Mouse (Mus musculus) midbrain, postnatal 0 days (tissue): ENCODE results near the gene Cdk5r2. TPM values are rescaled to one million over a fixed set of nuclear protein-coding genes. Genes with fewer than 3 reads are reported as not detected.

Source experiments
- ATAC-seq: fragments of 200-750 bp; cut with Nextera tagmentation; 2 replicates; pipeline ENCODE4 v1.8.0; 2017; ENCODE audit warnings: moderate number of reproducible peaks, mild to moderate bottlenecking, moderate TSS enrichment, moderate library complexity; ENCODE audit not compliant: low FRiP score
- DNase-seq: peaks from one replicate; pipeline ENCODE4 v3.0.0-alpha.2; 2015; ENCODE audit warnings: low spot score
- H3K27ac ChIP-seq: fragments of 300-500 bp; sonication (generic); 2 replicates; pipeline ENCODE4 v1.5.1; 2014; ENCODE audit warnings: low read depth, mild to moderate bottlenecking, low read length, mixed read lengths
- H3K27me3 ChIP-seq: fragments of 300-500 bp; sonication (generic); 2 replicates; pipeline ENCODE4 v1.6.1; 2014; ENCODE audit warnings: low read length, control low read depth, mixed read lengths; ENCODE audit not compliant: insufficient read depth
- H3K36me3 ChIP-seq: fragments of 300-500 bp; sonication (generic); 2 replicates; pipeline ENCODE4 v1.6.1; 2014; ENCODE audit warnings: low read length, control low read depth, mixed read lengths; ENCODE audit not compliant: insufficient read depth
- H3K4me1 ChIP-seq: fragments of 300-500 bp; sonication (generic); 2 replicates; pipeline ENCODE4 v1.6.1; 2014; ENCODE audit warnings: mild to moderate bottlenecking, control low read depth, antibody characterized with exemption, low read length, mixed read lengths; ENCODE audit not compliant: insufficient read depth
- H3K4me2 ChIP-seq: fragments of 300-500 bp; sonication (generic); 2 replicates; pipeline ENCODE4 v1.6.1; 2014; ENCODE audit warnings: low read depth, mild to moderate bottlenecking, low read length, mixed read lengths; ENCODE audit not compliant: poor library complexity, severe bottlenecking
- H3K4me3 ChIP-seq: fragments of 300-500 bp; sonication (generic); 2 replicates; pipeline ENCODE4 v1.5.1; 2014; ENCODE audit warnings: low read depth, mild to moderate bottlenecking, low read length, moderate library complexity
- H3K9ac ChIP-seq: fragments of 300-500 bp; sonication (generic); replicated peaks from 2 replicates; pipeline ENCODE4 v1.6.1; 2014; ENCODE audit warnings: mild to moderate bottlenecking, low read length, moderate library complexity, mixed read lengths; ENCODE audit not compliant: poor library complexity, severe bottlenecking
- H3K9me3 ChIP-seq: fragments of 300-500 bp; sonication (generic); 2 replicates; pipeline ENCODE4 v1.6.1; 2016; ENCODE audit warnings: low read length, control low read depth
- CTCF ChIP-seq: IDR thresholded peaks from 2 replicates; pipeline ENCODE4 v1.5.1; 2016; ENCODE audit warnings: antibody characterized with exemption, mild to moderate bottlenecking
- WGBS: fragments of 180-500 bp; shearing (Covaris S2); extraction: QIAGEN DNeasy Blood & Tissue Kit; methylation state at CpG from one replicate; pipeline ENCODE4 v1.1.7; 2014; 5-methylcytosine and 5-hydroxymethylcytosine counted together
- polyA plus RNA-seq: library from polyadenylated mRNA; unstranded; fragments of >200 nt; fragmentation: Nextera tagmentation; extraction: Ambion mirVana; gene quantifications from 2 replicates; pipeline ENCODE4 v1.2.1, GENCODE M21; 2015
- total RNA-seq: library from RNA; depleted of rRNA; stranded (reverse); fragments of >200 nt; gene quantifications from 2 replicates; pipeline ENCODE4 v1.2.3, GENCODE M21; 2014

Gene Cdk5r2
- total and polyA plus RNA-seq, 2 experiments from 2014 or later, result 17.8 to 70.2 TPM

DNA sequence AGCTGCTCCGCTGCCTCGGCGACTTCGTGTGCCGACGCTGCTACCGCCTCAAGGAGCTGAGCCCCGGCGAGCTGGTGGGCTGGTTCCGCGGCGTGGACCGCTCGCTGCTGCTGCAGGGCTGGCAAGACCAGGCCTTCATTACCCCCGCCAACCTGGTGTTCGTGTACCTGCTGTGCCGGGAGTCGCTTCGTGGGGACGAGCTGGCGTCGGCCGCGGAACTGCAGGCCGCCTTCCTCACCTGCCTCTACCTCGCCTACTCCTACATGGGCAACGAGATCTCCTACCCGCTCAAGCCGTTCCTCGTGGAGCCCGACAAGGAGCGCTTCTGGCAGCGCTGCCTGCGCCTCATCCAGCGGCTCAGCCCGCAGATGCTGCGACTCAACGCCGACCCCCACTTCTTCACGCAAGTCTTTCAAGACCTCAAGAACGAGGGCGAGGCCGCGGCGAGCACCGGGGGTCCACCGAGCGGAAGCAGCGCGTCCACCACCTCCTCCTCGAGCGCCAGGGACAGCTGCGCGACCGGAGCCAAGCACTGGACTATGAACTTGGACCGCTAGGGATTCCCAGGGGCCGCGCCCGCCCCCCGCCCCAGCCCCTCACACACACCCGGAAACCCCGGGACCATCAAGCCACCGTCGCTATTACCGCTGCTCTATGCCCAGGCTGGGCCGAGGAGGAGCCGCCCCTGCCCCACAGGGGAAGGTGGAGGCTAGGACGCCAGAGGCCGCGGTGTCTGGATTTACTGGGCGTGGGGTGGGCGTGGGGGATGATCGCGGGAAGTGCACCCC lies 1.1 kb downstream of the Cdk5r2 start:
- no peaks in the 10 kb centered on the region for H3K36me3 ChIP-seq
- H3K4me1 ChIP-seq, result peaks cover 9% of the 10 kb centered on the region; the same call in 1 of the 2 replicates
- peak overlapping the region; percentile 99 for H3K4me3 ChIP-seq
- under 1% methylated on average over 71 of the region's 74 CpGs for WGBS
- peak overlapping the region; percentile 69 for H3K4me2 ChIP-seq
- no peak for TF ChIP-seq CTCF
- peak; percentile 14 for DNase-seq
- no peaks in the 10 kb centered on the region for H3K9me3 ChIP-seq
- no peaks in the 10 kb centered on the region for H3K27me3 ChIP-seq
- no peak for ATAC-seq
- H3K9ac ChIP-seq, result peak overlapping the region; percentile 95
- H3K27ac ChIP-seq, result peak overlapping the region; percentile 88

DNA sequence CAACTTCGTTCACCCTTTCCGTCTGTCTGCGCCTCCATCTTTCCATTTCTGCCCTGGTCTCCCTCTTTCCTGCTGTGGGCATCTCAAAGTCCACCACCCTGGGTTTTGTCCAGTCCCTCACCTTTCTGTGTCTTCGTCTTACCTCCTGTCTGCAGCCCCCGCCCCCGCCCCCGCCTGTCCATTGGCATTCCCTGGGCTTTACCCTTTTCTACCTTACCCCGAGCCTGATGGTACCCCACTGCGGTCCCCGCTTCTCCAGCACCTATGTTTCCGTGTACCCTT lies 1.6 kb downstream of the Cdk5r2 start:
- Histone ChIP-seq H3K27me3 (no peaks in the 10 kb centered on the region), H3K4me3 (peak overlapping the region; percentile 99), H3K9ac (peak overlapping the region; percentile 95), H3K27ac (peak overlapping the region; percentile 88), H3K4me1 (peaks cover 7% of the 10 kb centered on the region; the same call in 1 of the 2 replicates), H3K4me2 (peak overlapping the region; percentile 69), H3K36me3 (no peaks in the 10 kb centered on the region), H3K9me3 (no peaks in the 10 kb centered on the region)
- TF ChIP-seq CTCF, result no peak
- DNase-seq, result no peak
- WGBS, result 3% methylated on average over 10 of the region's 11 CpGs
- no peak for ATAC-seq

DNA sequence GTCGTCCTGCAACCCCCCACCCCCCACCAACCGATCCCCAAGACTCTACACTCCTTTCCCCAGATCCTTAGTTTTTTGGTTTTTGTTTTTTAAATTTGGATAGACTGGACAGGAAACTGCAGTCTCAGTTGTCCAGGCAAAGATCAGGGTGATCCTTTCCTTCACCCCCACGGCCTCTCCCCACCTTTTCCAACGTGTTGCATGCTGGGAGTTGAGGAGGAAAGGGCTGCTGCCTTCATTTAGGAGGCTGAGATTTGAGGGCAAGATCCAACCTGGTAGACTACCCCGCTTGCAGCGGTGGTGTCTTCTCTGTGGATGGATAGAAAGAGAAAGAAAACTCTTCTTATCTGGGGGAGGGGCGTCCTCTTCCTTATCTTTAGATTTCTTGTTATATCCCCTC lies 2.1 kb downstream of the Cdk5r2 start:
- Histone ChIP-seq H3K4me1 (peaks cover 7% of the 10 kb centered on the region; the same call in 1 of the 2 replicates), H3K4me3 (peak overlapping the region; percentile 99), H3K9me3 (no peaks in the 10 kb centered on the region), H3K4me2 (peak overlapping the region; percentile 69), H3K36me3 (no peaks in the 10 kb centered on the region), H3K27me3 (no peaks in the 10 kb centered on the region), H3K9ac (peak overlapping the region; percentile 95), H3K27ac (peak overlapping the region; percentile 88)
- peak; percentile 17 for DNase-seq
- ATAC-seq, result no peak
- no peak for TF ChIP-seq CTCF
- 3% methylated on average over 7 of the region's 7 CpGs for WGBS

DNA sequence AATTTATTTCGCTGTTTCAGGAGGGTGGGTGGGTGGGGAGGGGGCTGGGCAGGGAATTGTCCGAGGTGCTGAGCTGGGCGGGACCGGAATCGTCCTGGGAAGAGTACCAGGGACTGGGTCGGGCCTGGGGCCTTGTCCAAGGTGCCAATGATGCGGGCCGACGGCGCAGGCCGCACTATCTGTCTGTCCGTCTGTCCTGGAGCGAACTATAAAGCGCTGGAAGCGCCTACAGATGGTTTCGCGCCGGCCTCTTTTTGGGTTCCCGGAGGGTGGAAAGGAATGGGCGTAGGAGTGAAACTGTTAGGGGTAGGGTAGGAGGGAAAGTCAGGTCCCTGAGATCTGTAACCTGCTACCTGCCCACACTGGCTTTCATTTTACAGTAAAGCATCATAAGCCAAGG lies 2.5 kb downstream of the Cdk5r2 start:
- Histone ChIP-seq H3K4me1 (peaks cover 7% of the 10 kb centered on the region; the same call in 1 of the 2 replicates), H3K4me3 (peak overlapping the region; percentile 99), H3K4me2 (peak overlapping the region; percentile 69), H3K27me3 (no peaks in the 10 kb centered on the region), H3K9me3 (no peaks in the 10 kb centered on the region), H3K27ac (peak overlapping the region; percentile 88), H3K9ac (peak overlapping the region; percentile 95), H3K36me3 (no peaks in the 10 kb centered on the region)
- TF ChIP-seq CTCF, result no peak
- ATAC-seq (no peak), DNase-seq (no peak)
- 6% methylated on average over 20 of the region's 20 CpGs for WGBS

DNA sequence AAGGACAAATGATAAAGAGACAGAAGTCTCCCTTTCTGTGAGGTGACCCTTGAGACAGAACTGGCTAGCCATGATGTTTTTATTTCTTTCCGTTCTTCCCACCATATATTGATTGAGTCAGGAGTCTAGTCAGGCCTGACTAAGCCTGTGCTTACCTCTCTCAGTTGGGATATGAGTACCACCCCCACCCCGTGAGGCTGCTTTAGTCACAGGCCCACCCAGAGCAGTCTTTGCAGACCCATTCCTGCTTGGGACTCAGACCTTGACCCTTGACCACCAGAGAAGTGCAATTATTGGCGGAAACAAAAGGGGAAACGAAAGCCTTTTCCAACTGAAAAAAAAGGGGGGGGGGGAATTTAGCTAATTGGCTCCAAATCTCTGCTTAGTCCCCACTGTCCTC lies 2.9 kb downstream of the Cdk5r2 start:
- peak overlapping the region; percentile 88 for H3K27ac ChIP-seq
- no peaks in the 10 kb centered on the region for H3K36me3 ChIP-seq
- peak overlapping the region; percentile 99 for H3K4me3 ChIP-seq
- 4% methylated on average over 4 of the region's 4 CpGs for WGBS
- H3K4me2 ChIP-seq, result peak overlapping the region; percentile 69
- peaks cover 7% of the 10 kb centered on the region; the same call in 1 of the 2 replicates for H3K4me1 ChIP-seq
- DNase-seq, result no peak
- no peaks in the 10 kb centered on the region for H3K27me3 ChIP-seq
- no peak for ATAC-seq
- no peak for TF ChIP-seq CTCF
- peak overlapping the region; percentile 95 for H3K9ac ChIP-seq
- H3K9me3 ChIP-seq, result no peaks in the 10 kb centered on the region

DNA sequence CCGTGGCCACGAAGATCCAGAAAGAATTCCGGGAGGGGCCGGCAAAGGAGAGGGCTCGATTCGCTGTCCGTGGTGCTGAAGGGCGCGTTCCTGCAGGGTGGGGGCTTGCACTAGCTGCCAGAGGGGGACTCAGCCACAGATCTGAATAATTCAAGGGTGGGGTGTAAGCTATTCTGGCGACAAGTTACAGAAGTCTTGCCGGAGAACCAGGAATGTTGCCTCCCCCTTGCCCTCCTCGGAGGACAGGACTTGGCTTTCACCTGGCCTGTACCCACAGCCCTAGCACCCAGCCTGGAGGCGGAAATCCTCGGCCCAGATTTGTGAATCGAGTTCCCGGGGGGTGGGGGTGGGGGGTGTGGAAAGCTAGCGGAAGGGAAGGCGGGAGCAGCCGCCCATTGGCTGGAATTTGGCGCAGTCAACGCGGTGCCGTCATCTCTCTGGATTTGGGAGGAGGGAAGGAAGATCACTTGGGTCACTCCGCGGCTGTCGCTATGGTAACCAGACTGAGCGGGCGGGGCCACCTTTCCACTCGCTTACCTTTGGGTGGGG lies 3.5 kb downstream of the Cdk5r2 start:
- peak; percentile 70 for ATAC-seq
- peak overlapping the region; percentile 69 for H3K4me2 ChIP-seq
- H3K9ac ChIP-seq, result peak overlapping the region; percentile 95
- H3K36me3 ChIP-seq, result no peaks in the 10 kb centered on the region
- no peaks in the 10 kb centered on the region for H3K27me3 ChIP-seq
- 1% methylated on average over 29 of the region's 29 CpGs for WGBS
- H3K9me3 ChIP-seq, result no peaks in the 10 kb centered on the region
- H3K4me1 ChIP-seq, result peaks cover 7% of the 10 kb centered on the region; the same call in 1 of the 2 replicates
- H3K4me3 ChIP-seq, result peak overlapping the region; percentile 99
- peak; percentile 96 for DNase-seq
- no peak for TF ChIP-seq CTCF
- peak overlapping the region; percentile 88 for H3K27ac ChIP-seq
